Mouse (Mus musculus): ENCODE results near the gene Mus81.

Gene Mus81

GRCm38 (mm10) chr19:5444371-5444908 is 43.8 kb downstream of the Mus81 start:
- no peak for DNase-seq (ENCODE audit: low spot score)

- no peak for DNase-seq (ENCODE audit: low spot score)
Observed at GRCm38 (mm10) chr19:5433951-5434350, 54.3 kb downstream of the Mus81 start.

GRCm38 (mm10) chr19:5432992-5433852 is 55.0 kb downstream of the Mus81 start:
- peak; percentile 59 for DNase-seq (ENCODE audit: low spot score)

Measured in ovary, postnatal 36 days (tissue).